23 mouse cellular contexts compared by ENCODE assay signal in genomic region chr13:30762224-30762623, GRCm38 (mm10). TPM values are rescaled to one million over a fixed set of nuclear protein-coding genes. Genes with fewer than 3 reads are reported as not detected.
A peak's percentile ranks its signal among the peaks of the same experiment; 100 is the strongest.
DNase-seq lines count a peak whose midpoint lies in the region; TF ChIP-seq lines count a peak whose summit lies in the region.
"Had no signal": no experiment of that assay in that cellular context is flagged by ENCODE, and none has a peak within 500 bp of the region (broad histone marks: within the 10 kb centered on the region; RNA-seq: fewer than 3 reads in every experiment).

No protein-coding gene starts in this region.

- peak; percentile 53 for TF ChIP-seq RAD21 in CH12.LX (IDR thresholded peaks at IDR 0.05; ENCODE audit: low read depth, low read length)

- H3K4me1 ChIP-seq in heart, adult 2 months (ENCODE audit: control insufficient read depth, insufficient read depth, low read length), result peaks cover 2% of the 10 kb centered on the region; the same call in 1 of the 2 replicates
- peaks cover 28% of the 10 kb centered on the region; the same call in 1 of the 2 replicates for H3K4me1 ChIP-seq in spleen, adult 2 months (ENCODE audit: control insufficient read depth, insufficient read depth, insufficient read length)
- peaks cover 18 to 97% of the 10 kb centered on the region in 2 experiments for H3K4me1 ChIP-seq in CH12.LX (ENCODE audit: control insufficient read depth in 1 of 2, insufficient read depth in 2 of 2)
- H3K4me1 ChIP-seq: embryonic facial prominence, embryonic 12.5 days; forebrain, embryonic 13.5 days; forebrain, embryonic 15.5 days had no signal

- TF ChIP-seq POLR2A in heart, adult 2 months (IDR thresholded peaks at IDR 0.05; ENCODE audit: insufficient read depth, low read depth, low read length), result no peak
- no peak for TF ChIP-seq POLR2A in spleen, adult 2 months (IDR thresholded peaks at IDR 0.05; ENCODE audit: low read depth, low read length)
- no peak; the same call in 1 of the 2 replicates for TF ChIP-seq POLR2A in CH12.LX (IDR thresholded peaks at IDR 0.05; ENCODE audit: low read depth, low read length)

- no peak overlapping the region for H3K9ac ChIP-seq in heart, adult 2 months (ENCODE audit: low read depth, low read length)
- H3K9ac ChIP-seq in CH12.LX (ENCODE audit: insufficient read depth, low read depth), result no peak overlapping the region
- H3K9ac ChIP-seq: embryonic facial prominence, embryonic 12.5 days; forebrain, embryonic 13.5 days; forebrain, embryonic 15.5 days; forebrain, postnatal 0 days had no signal

- in situ Hi-C loops in CH12.LX (cut with MboI; ENCODE audit: low pct_ligation_motif_present, low pct_unique_long_range_greater_than_20kb, low sequenced_read_pairs), result no loop called here

- TF ChIP-seq EP300 in heart, adult 2 months (IDR thresholded peaks at IDR 0.05; ENCODE audit: insufficient read depth, low read depth, low read length), result no peak
- no peak for TF ChIP-seq EP300 in CH12.LX (IDR thresholded peaks at IDR 0.05; ENCODE audit: low read length)

- 82% methylated on average over 4 of the region's 4 CpGs for WGBS in heart, adult 2 months
- 77% methylated on average over 4 of the region's 4 CpGs for WGBS in spleen, adult 2 months

- dilution Hi-C loops in CH12.LX (cut with MboI; ENCODE audit: extremely low pct_ligation_motif_present, extremely low pct_unique_long_range_greater_than_20kb, low sequenced_read_pairs), result no loop called here

- no peaks in the 10 kb centered on the region for H3K79me2 ChIP-seq in heart, adult 2 months (replicated peaks; ENCODE audit: control insufficient read depth, insufficient read depth, low read length)
- peaks cover 53% of the 10 kb centered on the region for H3K79me2 ChIP-seq in CH12.LX (replicated peaks; ENCODE audit: control insufficient read depth, extremely low read depth, insufficient read depth, poor library complexity, severe bottlenecking)

- DNase-seq in heart, adult 11 months, result peak; percentile 35
- DNase-seq in heart, adult 2 months, result no peak
- DNase-seq in spleen, adult 2 months (ENCODE audit: low read depth in 1 of 2, low spot score in 2 of 2), result no peak
- no peak for DNase-seq in spleen, postnatal 4 days (ENCODE audit: low spot score in 2 of 2)
- DNase-seq in A20 (ENCODE audit: low read depth, low spot score) (peak; percentile 42), CH12.LX (ENCODE audit: extremely low read depth) (no peak)
- no peak for DNase-seq in left cerebral cortex, adult 18-20 months (ENCODE audit: low spot score in 2 of 2)
- no peak for DNase-seq in cerebellum, postnatal 4 days (ENCODE audit: low spot score in 2 of 2)
- DNase-seq: adrenal gland, adult 2 months; adrenal gland, postnatal 10 days; adrenal gland, postnatal 25 days; cerebellum, adult 11 months; cerebellum, adult 18-20 months; cerebellum, adult 8-10 months; cerebellum, adult 9-11 months; cerebellum, postnatal 14 days; cerebellum, postnatal 36 days; forebrain, postnatal 0 days had no signal

- intact Hi-C loops in heart, adult 2 months (cut with DNase I), result no loop called here

- H3K9me3 ChIP-seq in CH12.LX (replicated peaks; ENCODE audit: low read length), result no peaks in the 10 kb centered on the region
- H3K9me3 ChIP-seq: embryonic facial prominence, embryonic 10.5 days; embryonic facial prominence, embryonic 12.5 days; forebrain, embryonic 13.5 days; forebrain, embryonic 15.5 days had no signal

- H3K4me3 ChIP-seq in heart, adult 2 months, result no peak overlapping the region
- H3K4me3 ChIP-seq in spleen, adult 2 months (ENCODE audit: extremely low read depth, insufficient read depth, insufficient read length), result no peak overlapping the region
- no peak overlapping the region for H3K4me3 ChIP-seq in CH12.LX (replicated peaks in 1 of 3; ENCODE audit: low read depth in 2 of 3, low read length in 2 of 3, poor library complexity in 1 of 3)
- H3K4me3 ChIP-seq: embryonic facial prominence, embryonic 10.5 days; embryonic facial prominence, embryonic 12.5 days; forebrain, embryonic 13.5 days; forebrain, embryonic 15.5 days had no signal

- no peaks in the 10 kb centered on the region for H3K27me3 ChIP-seq in heart, adult 2 months (ENCODE audit: control insufficient read depth, insufficient read depth, low read length)
- H3K27me3 ChIP-seq in spleen, adult 2 months (ENCODE audit: control insufficient read depth, insufficient read depth, low read length), result no peaks in the 10 kb centered on the region
- no peaks in the 10 kb centered on the region for H3K27me3 ChIP-seq in CH12.LX (replicated peaks)
- H3K27me3 ChIP-seq: embryonic facial prominence, embryonic 12.5 days; forebrain, embryonic 13.5 days; forebrain, embryonic 15.5 days had no signal

- H3K36me3 ChIP-seq in heart, adult 2 months (ENCODE audit: control insufficient read depth, insufficient read depth, low read length), result no peaks in the 10 kb centered on the region
- peaks cover 31% of the 10 kb centered on the region for H3K36me3 ChIP-seq in spleen, adult 2 months (ENCODE audit: control insufficient read depth, insufficient read depth, low read length)
- H3K36me3 ChIP-seq in CH12.LX (replicated peaks in 1 of 2; ENCODE audit: control insufficient read depth in 1 of 2, insufficient read depth in 1 of 2, low read length in 1 of 2), result peaks cover 85 to 95% of the 10 kb centered on the region in 2 experiments
- H3K36me3 ChIP-seq: embryonic facial prominence, embryonic 10.5 days; embryonic facial prominence, embryonic 12.5 days; forebrain, embryonic 15.5 days had no signal

- no peak overlapping the region for H3K27ac ChIP-seq in heart, adult 2 months
- H3K27ac ChIP-seq in spleen, adult 2 months (ENCODE audit: insufficient read depth, low read length), result peak overlapping the region; percentile 38; the same call in 1 of the 2 replicates
- peak overlapping the region; percentile 47; the same call in 1 of the 2 replicates for H3K27ac ChIP-seq in CH12.LX (ENCODE audit: insufficient read depth, low read depth)
- H3K27ac ChIP-seq: embryonic facial prominence, embryonic 10.5 days; embryonic facial prominence, embryonic 12.5 days; forebrain, embryonic 13.5 days; forebrain, embryonic 15.5 days had no signal

- no peak for TF ChIP-seq CTCF in heart, adult 2 months (IDR thresholded peaks at IDR 0.05)
- TF ChIP-seq CTCF in spleen, adult 2 months (IDR thresholded peaks at IDR 0.05; ENCODE audit: extremely low read depth, insufficient read depth, insufficient read length, insufficient replicate concordance), result no peak
- TF ChIP-seq CTCF in CH12.LX (conservative IDR thresholded peaks at IDR 0.05 in 1 of 2, IDR thresholded peaks at IDR 0.05 in 1 of 2; ENCODE audit: low read depth in 2 of 2, low read length in 2 of 2), result peak in 1 of 2 experiments; percentile 52; a peak in 2 of 4 replicates

- no peak overlapping the region for H3K4me2 ChIP-seq in CH12.LX (ENCODE audit: insufficient read depth, low read depth, poor library complexity, severe bottlenecking)
- H3K4me2 ChIP-seq: embryonic facial prominence, embryonic 12.5 days; forebrain, embryonic 13.5 days; forebrain, embryonic 15.5 days had no signal

TF ChIP-seq in CH12.LX, 34 proteins besides CTCF, POLR2A, EP300 and RAD21 (continues in another document):
- TF ChIP-seq ZKSCAN1 (IDR thresholded peaks at IDR 0.05; ENCODE audit: borderline replicate concordance, low read depth, low read length), result no peak
- TF ChIP-seq MAX (IDR thresholded peaks at IDR 0.05; ENCODE audit: low read length), result no peak
- TF ChIP-seq E2F4 (IDR thresholded peaks at IDR 0.05; ENCODE audit: insufficient replicate concordance, low read depth, low read length), result no peak
- no peak for TF ChIP-seq USF1 (IDR thresholded peaks at IDR 0.05; ENCODE audit: low read depth, low read length)
- TF ChIP-seq ZC3H11A (IDR thresholded peaks at IDR 0.05; ENCODE audit: low read depth, low read length), result no peak
- no peak; the same call in 1 of the 2 replicates for TF ChIP-seq RCOR1 (conservative IDR thresholded peaks at IDR 0.05; ENCODE audit: low read depth, low read length)
- TF ChIP-seq MYC (IDR thresholded peaks at IDR 0.05; ENCODE audit: low read depth, low read length), result 0 out of 2 replicates have a peak, but pooled peaks have one; percentile 65
- no peak for TF ChIP-seq IRF4 (IDR thresholded peaks at IDR 0.05; ENCODE audit: low read depth, low read length)
- no peak for TF ChIP-seq JUND (conservative IDR thresholded peaks at IDR 0.05; ENCODE audit: low read depth, low read length)
- TF ChIP-seq MAZ (IDR thresholded peaks at IDR 0.05; ENCODE audit: low read depth, low read length), result no peak
- no peak for TF ChIP-seq KAT2A (IDR thresholded peaks at IDR 0.05; ENCODE audit: insufficient replicate concordance, low read length)
- no peak for TF ChIP-seq ELF1 (IDR thresholded peaks at IDR 0.05; ENCODE audit: low read depth, low read length)
- no peak for TF ChIP-seq NRF1 (IDR thresholded peaks at IDR 0.05; ENCODE audit: low read depth, low read length)
- TF ChIP-seq ZMIZ1 (IDR thresholded peaks at IDR 0.05; ENCODE audit: low read depth, low read length), result no peak
- peak; percentile 50; the same call in 1 of the 2 replicates for TF ChIP-seq CHD2 (IDR thresholded peaks at IDR 0.05; ENCODE audit: low read length)
- no peak for TF ChIP-seq SIN3A (IDR thresholded peaks at IDR 0.05; ENCODE audit: low read length)
- no peak for TF ChIP-seq CHD1 (IDR thresholded peaks at IDR 0.05; ENCODE audit: low read depth, low read length)
- no peak for TF ChIP-seq MAFK (IDR thresholded peaks at IDR 0.05; ENCODE audit: insufficient replicate concordance, low read length)
- no peak for TF ChIP-seq MEF2A (IDR thresholded peaks at IDR 0.05; ENCODE audit: borderline replicate concordance, low read depth, low read length)
- TF ChIP-seq GABPA (IDR thresholded peaks at IDR 0.05; ENCODE audit: insufficient replicate concordance, low read depth, low read length), result no peak
- no peak for TF ChIP-seq TCF12 (IDR thresholded peaks at IDR 0.05; ENCODE audit: low read depth, low read length)
- TF ChIP-seq ETS1 (conservative IDR thresholded peaks at IDR 0.05; ENCODE audit: low read depth, low read length), result no peak
- TF ChIP-seq USF2 (conservative IDR thresholded peaks at IDR 0.05; ENCODE audit: low read depth, low read length), result no peak
- peak; percentile 50 for TF ChIP-seq SMC3 (IDR thresholded peaks at IDR 0.05; ENCODE audit: low read depth, low read length)
- peak; percentile 17; the same call in 1 of the 2 replicates for TF ChIP-seq NELFE (IDR thresholded peaks at IDR 0.05; ENCODE audit: low read depth, low read length)
- TF ChIP-seq UBTF (IDR thresholded peaks at IDR 0.05; ENCODE audit: low read depth, low read length), result no peak
- TF ChIP-seq PAX5 (IDR thresholded peaks at IDR 0.05; ENCODE audit: low read length), result no peak

RNA-seq across cellular contexts. Expression of gene Irf4, which starts 13.2 kb away (rescaled TPM):
- 1 to 10 TPM; 1.3 to 2.1 TPM for total RNA-seq in heart, adult 2 months (2021)
- 0.91 and 0.92 TPM in 2 replicates for polyA plus RNA-seq in heart, adult 2 months (2012; rRNA removed)
- 16.2 and 17.4 TPM in 2 replicates for polyA plus RNA-seq in spleen, adult 2 months (2012; rRNA removed)
- 115 and 138 TPM in 2 replicates for total RNA-seq in CH12.LX (2012; rRNA removed)
- 122 and 142 TPM in 2 replicates for total RNA-seq in CH12.LX (2014; rRNA removed)
- 74.5 and 81.7 TPM in 2 replicates for polyA plus RNA-seq in CH12.LX (2012; ENCODE audit: insufficient read length, low read depth)
- total RNA-seq in left cerebral cortex, adult 18-20 months (2021), result under 1 TPM; 0.26 TPM
- total RNA-seq: MEL had no signal

Comparison
In these comparisons a context has a peak if more than half of its experiments do, and no peak if none do; other contexts are left out.
1. DNase-seq: peak in heart, adult 11 months (single experiment) and A20 (single experiment); none in heart, adult 2 months (0 of 2), spleen, adult 2 months (0 of 2), spleen, postnatal 4 days (0 of 2), CH12.LX (single experiment), left cerebral cortex, adult 18-20 months (0 of 2) and cerebellum, postnatal 4 days (0 of 2).
2. RNA of gene Irf4, which starts 13.2 kb away (total RNA-seq): 115 to 142 TPM in CH12.LX; 1.3 to 2.1 TPM in heart, adult 2 months and 0.26 TPM in left cerebral cortex, adult 18-20 months; every median in the first group is over 10 times any median in the second.